Mouse (Mus musculus): ENCODE measurements around the gene Gm10334. TPM values are rescaled to one million over a fixed set of nuclear protein-coding genes. Genes with fewer than 3 reads are reported as not detected.
"Not testable (repeated sequence)": the region's sequence is repeated elsewhere in the genome, so short reads cannot be mapped to it uniquely, and the experiment has no call there.

Gene Gm10334
- not detected in 2 replicates for polyA plus RNA-seq (2012; rRNA removed)

DNA sequence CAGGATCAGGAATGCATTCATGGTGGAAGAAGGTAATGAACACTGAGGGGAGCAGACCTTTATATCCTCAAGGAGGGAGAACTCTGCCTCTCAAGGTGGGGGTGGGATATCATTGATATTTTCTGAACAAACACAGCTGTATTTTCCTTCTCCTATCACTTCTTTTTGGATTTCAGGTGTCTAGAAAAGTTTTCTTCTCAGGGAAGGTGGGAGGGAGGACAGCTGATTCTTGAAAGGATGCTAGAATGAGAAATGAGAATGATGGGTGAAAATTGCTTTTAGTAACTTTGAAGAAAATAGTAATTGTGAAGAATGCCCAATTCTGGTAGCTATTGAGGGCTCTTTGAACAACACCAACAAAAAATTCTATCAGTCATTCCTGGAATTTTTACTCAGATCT lies at the start of gene Gm10334:
Gm10334 (minus strand) TSS at position 101 of the 400 bp plus-strand sequence.
- H3K4me1 ChIP-seq (ENCODE audit: control insufficient read depth, insufficient read depth, low read length); H3K4me3 ChIP-seq (replicated peaks; ENCODE audit: extremely low read depth, low read depth, low read length); DNase-seq: not testable (repeated sequence)

DNA sequence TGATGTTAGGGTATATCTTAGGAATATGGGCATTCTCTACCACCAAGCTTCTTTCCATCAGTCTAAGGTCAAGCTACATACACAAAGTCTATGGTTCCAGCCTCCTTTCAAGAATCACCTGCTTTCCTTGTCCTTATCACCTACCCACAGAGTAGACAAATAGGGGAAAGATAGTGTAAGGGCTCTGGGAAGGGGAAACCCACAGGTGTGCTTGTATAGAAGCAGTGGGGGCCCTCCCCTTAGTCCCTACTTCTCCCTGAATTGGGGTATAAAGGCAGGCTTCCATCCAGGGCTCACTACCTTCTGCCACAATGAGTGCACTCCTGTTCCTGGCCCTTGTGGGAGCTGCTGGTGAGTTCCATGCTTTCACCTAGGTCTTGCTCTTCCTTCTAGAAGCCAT lies 12.7 kb upstream of the Gm10334 start, which contains the start of gene Prss1:
Prss1 (plus strand) TSS at position 301 of the 400 bp plus-strand sequence.
- H3K4me1 ChIP-seq (ENCODE audit: control insufficient read depth, insufficient read depth, low read length); H3K4me3 ChIP-seq (replicated peaks; ENCODE audit: extremely low read depth, low read depth, low read length); DNase-seq: not testable (repeated sequence)

DNA sequence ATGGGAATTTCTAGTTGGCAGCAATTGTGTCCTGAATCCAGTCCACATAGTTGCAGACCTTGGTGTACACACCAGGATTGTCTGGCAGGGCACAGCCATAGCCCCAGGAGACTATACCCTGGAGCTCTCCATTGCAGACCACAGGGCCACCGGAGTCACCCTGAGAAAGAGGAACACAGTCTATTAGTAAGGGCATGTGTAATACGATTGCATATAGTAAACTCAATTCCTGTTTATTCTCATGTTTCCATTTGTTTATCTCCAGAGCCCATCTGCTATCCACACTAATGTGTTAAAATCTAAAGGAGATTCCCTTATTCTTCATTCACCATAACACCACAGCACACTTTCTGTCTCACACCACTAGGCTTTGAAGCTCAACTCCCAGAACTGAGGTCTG lies 3.7 kb downstream of the Gm10334 start:
- H3K4me3 ChIP-seq (replicated peaks; ENCODE audit: extremely low read depth, low read depth, low read length); DNase-seq; H3K4me1 ChIP-seq (ENCODE audit: control insufficient read depth, insufficient read depth, low read length): not testable (repeated sequence)
- WGBS: 83% methylated on average over 2 of the region's 2 CpGs

Other genes with a start within 250 kb of the Gm10334 start
- 0.37 and 14.4 TPM in 2 replicates for gene Try4, start 143.9 kb downstream of the Gm10334 start, polyA plus RNA-seq (2012; rRNA removed)
- gene Try5, start 129.3 kb downstream of the Gm10334 start, polyA plus RNA-seq (2012; rRNA removed): 4.7 TPM in 1 of 2 replicates, not detected in the other
- not detected in 2 replicates for gene Try10, start 92.0 kb downstream of the Gm10334 start, polyA plus RNA-seq (2012; rRNA removed)
- 0.29 TPM in 1 of 2 replicates, not detected in the other for gene Prss3, start 68.5 kb downstream of the Gm10334 start, polyA plus RNA-seq (2012; rRNA removed)
- not detected in 2 replicates for gene Gm5771, start 53.8 kb downstream of the Gm10334 start, polyA plus RNA-seq (2012; rRNA removed)
- not detected in 2 replicates for gene Prss1, start 12.8 kb upstream of the Gm10334 start, polyA plus RNA-seq (2012; rRNA removed)
- 0.46 and 17.9 TPM in 2 replicates for gene Prss2, start 75.6 kb upstream of the Gm10334 start, polyA plus RNA-seq (2012; rRNA removed)
- gene Ephb6, start 159.3 kb upstream of the Gm10334 start, polyA plus RNA-seq (2012; rRNA removed): 13.0 and 16.2 TPM in 2 replicates
- 3.0 and 4.5 TPM in 2 replicates for gene Trpv6, start 190.3 kb upstream of the Gm10334 start, polyA plus RNA-seq (2012; rRNA removed)
- not detected in 2 replicates for gene Trpv5, start 234.6 kb upstream of the Gm10334 start, polyA plus RNA-seq (2012; rRNA removed)
- not detected in 2 replicates for gene Llcfc1, start 238.3 kb upstream of the Gm10334 start, polyA plus RNA-seq (2012; rRNA removed)

Data from lung, adult 2 months (tissue).